Mouse (Mus musculus) G1E (cell line): ENCODE measurements around the gene Ptprq. TPM values are rescaled to one million over a fixed set of nuclear protein-coding genes. Genes with fewer than 3 reads are reported as not detected.

Experiments
- ATAC-seq: 2 replicates; pipeline ENCODE4 v1.8.0; 2016; ENCODE audit warnings: mild to moderate bottlenecking; ENCODE audit not compliant: insufficient number of reproducible peaks, poor library complexity, low FRiP score, severe bottlenecking; ENCODE audit errors: extremely low read depth
- DNase-seq: peaks from one replicate; pipeline ENCODE4 v3.0.0; 2012; ENCODE audit warnings: low spot score
- H3K27me3 ChIP-seq: 2 replicates; pipeline ENCODE4 v1.6.1; 2012; ENCODE audit warnings: mild to moderate bottlenecking, low read length, inconsistent platforms; ENCODE audit not compliant: insufficient read depth
- H3K36me3 ChIP-seq: replicated peaks from 2 replicates; pipeline ENCODE3; 2012; ENCODE audit warnings: mild to moderate bottlenecking, inconsistent platforms
- H3K4me1 ChIP-seq: 2 replicates; pipeline ENCODE4 v1.6.1; 2012; ENCODE audit warnings: low read depth, low read length, inconsistent platforms, mixed read lengths; ENCODE audit not compliant: insufficient read depth
- H3K4me3 ChIP-seq: 2 replicates; pipeline ENCODE4 v1.5.1; 2012; ENCODE audit warnings: low read depth, mild to moderate bottlenecking, inconsistent platforms, low read length, moderate library complexity, mixed read lengths
- H3K9me3 ChIP-seq: replicated peaks from 2 replicates; pipeline ENCODE4 v1.6.1; 2012; ENCODE audit warnings: inconsistent platforms
- CTCF ChIP-seq: IDR thresholded peaks from 2 replicates; pipeline ENCODE4 v1.5.1; 2012; ENCODE audit warnings: low read depth, low read length, inconsistent platforms, mixed read lengths
- GATA1 ChIP-seq: IDR thresholded peaks from 2 replicates; pipeline ENCODE4 v1.6.1; 2012; ENCODE audit warnings: borderline replicate concordance, low read length, inconsistent platforms, mixed read lengths
- GATA2 ChIP-seq: IDR thresholded peaks from 2 replicates; pipeline ENCODE4 v1.6.1; 2012; ENCODE audit warnings: low read depth, low read length, inconsistent platforms, borderline replicate concordance
- POLR2AphosphoS5 ChIP-seq: IDR thresholded peaks from 2 replicates; pipeline ENCODE4 v1.6.1; 2012; ENCODE audit warnings: low read depth, low read length, inconsistent platforms; ENCODE audit not compliant: insufficient replicate concordance
- TAL1 ChIP-seq: conservative IDR thresholded peaks from 2 replicates; pipeline ENCODE4 v1.6.1; 2012; ENCODE audit warnings: low read depth, low read length, inconsistent platforms, mixed read lengths
- polyA plus RNA-seq: library from polyadenylated mRNA; stranded (reverse); fragments of >175 nt; gene quantifications from 2 replicates; pipeline ENCODE4 v1.2.3, GENCODE M21; 2012
- total RNA-seq, 2 experiments: library from RNA; stranded (forward) in 1 of 2; stranded (reverse) in 1 of 2; fragments of 200-1000 nt in 1 of 2; fragments of >200 nt in 1 of 2; fragmentation: Nextera tagmentation in 1 of 2; gene quantifications; 2 replicates each; pipeline ENCODE4 v1.2.3; 2014 to 2017

Gene Ptprq
- total and polyA plus RNA-seq, 3 experiments = 0.05 TPM; not detected in 2

- TF ChIP-seq TAL1 (no peak), GATA1 (no peak), GATA2 (no peak), CTCF (no peak), POLR2AphosphoS5 (no peak)
- H3K4me1 ChIP-seq = no peaks in the 10 kb centered on the region
- ATAC-seq (no peak), DNase-seq (no peak)
- no peaks in the 10 kb centered on the region for H3K27me3 ChIP-seq
- H3K36me3 ChIP-seq = no peaks in the 10 kb centered on the region
- peaks cover 11% of the 10 kb centered on the region for H3K9me3 ChIP-seq
- H3K4me3 ChIP-seq = no peak overlapping the region
These were observed 217.7 kb downstream of the Ptprq start for GRCm38 (mm10) chr10:107502193-107502592.

DNA sequence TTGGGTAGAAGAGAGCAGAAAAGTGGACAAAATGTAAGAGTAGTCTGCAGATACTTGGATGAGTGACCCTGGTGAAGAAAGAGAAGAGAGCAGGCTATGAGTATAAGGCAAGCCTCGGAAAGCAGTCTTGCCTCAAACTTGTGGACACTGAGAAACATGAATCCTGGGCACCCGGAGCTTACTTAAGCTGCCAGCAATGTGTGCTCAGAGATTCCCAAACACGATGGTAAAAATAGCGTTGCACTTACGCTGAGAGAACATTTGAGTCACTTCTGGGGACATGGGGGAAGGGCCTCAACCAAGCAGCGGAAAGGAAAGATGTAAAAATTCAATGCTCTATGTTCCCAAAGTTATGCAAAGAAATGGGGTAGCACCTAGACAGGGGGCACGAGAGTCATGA, 220.2 kb downstream of the Ptprq start:
- Histone ChIP-seq H3K4me3 (no peak overlapping the region), H3K4me1 (no peaks in the 10 kb centered on the region), H3K9me3 (peaks cover 12% of the 10 kb centered on the region; the same call in 1 of the 2 replicates), H3K27me3 (no peaks in the 10 kb centered on the region), H3K36me3 (no peaks in the 10 kb centered on the region)
- DNase-seq (no peak), ATAC-seq (no peak)
- no peak for TF ChIP-seq GATA2
- TF ChIP-seq TAL1 = no peak
- no peak for TF ChIP-seq GATA1
- no peak for TF ChIP-seq CTCF
- no peak for TF ChIP-seq POLR2AphosphoS5

- TF ChIP-seq GATA1 (no peak), POLR2AphosphoS5 (no peak), GATA2 (no peak), TAL1 (no peak), CTCF (no peak)
- ATAC-seq = no peak
These were observed 223.4 kb downstream of the Ptprq start for GRCm38 (mm10) chr10:107496402-107496801.

DNA sequence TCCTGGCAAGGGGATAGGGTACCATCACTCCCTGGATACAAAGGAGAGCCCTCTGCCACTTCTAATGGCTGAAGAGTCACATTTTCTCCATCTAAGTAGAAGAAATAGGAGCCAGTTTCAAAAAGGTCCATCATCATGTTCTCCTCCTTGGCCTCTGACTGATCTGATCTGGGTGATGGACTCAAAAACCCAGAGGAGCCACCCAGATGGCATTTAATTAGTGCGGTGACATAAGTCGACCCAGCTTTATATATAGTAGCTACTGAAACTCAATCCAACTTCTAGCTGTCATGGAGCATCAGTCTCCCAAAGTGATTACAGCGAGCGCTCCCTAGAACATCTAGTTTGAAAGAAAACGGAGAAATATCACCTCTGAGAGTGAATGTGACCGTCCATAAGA, 225.3 kb downstream of the Ptprq start, which contains the start of gene Myf6:
Gene Myf6, minus strand, starts transcription at position 170 of the 400 bp plus-strand sequence.
- Histone ChIP-seq H3K27me3 (no peaks in the 10 kb centered on the region), H3K9me3 (peaks cover 22% of the 10 kb centered on the region), H3K4me1 (no peaks in the 10 kb centered on the region), H3K4me3 (no peak within 1 kb of the TSS), H3K36me3 (no peaks in the 10 kb centered on the region)
- DNase-seq = no peak
- TF ChIP-seq GATA2 = no peak
- TF ChIP-seq GATA1 = no peak
- TF ChIP-seq TAL1 = no peak
- TF ChIP-seq POLR2AphosphoS5 = no peak
- no peak for ATAC-seq

More at GRCm38 (mm10) chr10:107496402-107496801, 223.4 kb downstream of the Ptprq start:
- H3K4me3 ChIP-seq = no peak overlapping the region
- peaks cover 28% of the 10 kb centered on the region for H3K9me3 ChIP-seq
- H3K36me3 ChIP-seq = no peaks in the 10 kb centered on the region
- H3K4me1 ChIP-seq = no peaks in the 10 kb centered on the region
- no peak for DNase-seq
- no peaks in the 10 kb centered on the region for H3K27me3 ChIP-seq

DNA sequence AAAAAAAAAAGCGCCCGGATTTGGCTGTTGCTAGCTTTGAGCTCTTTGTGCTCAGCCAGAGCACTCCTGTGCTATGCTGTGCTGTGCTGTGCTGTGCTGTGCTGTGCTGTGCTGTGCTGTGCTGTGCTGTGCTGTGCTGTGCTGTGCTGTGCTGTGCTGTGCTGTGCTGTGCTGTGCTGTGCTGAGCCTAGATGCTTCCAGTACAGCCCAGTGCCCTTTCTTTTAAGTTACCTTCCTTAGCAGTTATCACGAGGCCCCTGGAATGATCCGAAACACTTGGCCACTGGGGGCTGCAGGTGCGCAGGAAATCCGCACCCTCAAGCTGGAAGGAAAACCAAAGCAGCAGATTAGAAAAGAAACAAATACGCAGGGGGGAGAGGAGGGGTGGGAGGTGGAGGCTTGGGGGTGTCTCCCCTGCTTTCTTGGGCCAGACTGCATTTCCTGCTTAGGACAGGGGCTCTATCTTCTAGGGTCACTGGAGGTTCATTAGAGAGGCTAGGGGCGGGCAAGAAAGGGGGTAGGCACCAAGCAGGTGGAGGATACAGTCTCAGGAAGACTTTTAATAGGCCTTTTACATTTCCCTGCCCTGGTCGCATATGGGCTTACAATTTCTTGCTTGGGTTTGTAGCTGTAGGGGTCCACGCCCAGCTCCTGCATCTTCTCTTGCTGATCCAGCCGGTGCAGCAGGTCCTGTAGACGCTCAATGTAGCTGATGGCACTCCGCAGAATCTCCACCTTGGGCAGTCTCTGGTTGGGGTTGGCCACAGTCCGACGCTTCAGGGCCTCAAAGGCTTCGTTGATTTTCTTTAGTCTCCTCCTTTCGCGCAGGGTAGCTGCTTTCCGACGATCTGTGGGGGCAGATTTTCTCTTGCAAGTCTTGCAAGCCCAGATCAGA, 226.0 kb downstream of the Ptprq start:
- no peaks in the 10 kb centered on the region for H3K4me1 ChIP-seq
- H3K27me3 ChIP-seq = no peaks in the 10 kb centered on the region
- ATAC-seq (no peak), DNase-seq (no peak)
- no peak for TF ChIP-seq GATA1
- no peak for TF ChIP-seq GATA2
- TF ChIP-seq CTCF = no peak
- TF ChIP-seq TAL1 = no peak
- TF ChIP-seq POLR2AphosphoS5 = no peak
- no peaks in the 10 kb centered on the region for H3K36me3 ChIP-seq
- peaks cover 21% of the 10 kb centered on the region for H3K9me3 ChIP-seq
- no peak overlapping the region for H3K4me3 ChIP-seq

DNA sequence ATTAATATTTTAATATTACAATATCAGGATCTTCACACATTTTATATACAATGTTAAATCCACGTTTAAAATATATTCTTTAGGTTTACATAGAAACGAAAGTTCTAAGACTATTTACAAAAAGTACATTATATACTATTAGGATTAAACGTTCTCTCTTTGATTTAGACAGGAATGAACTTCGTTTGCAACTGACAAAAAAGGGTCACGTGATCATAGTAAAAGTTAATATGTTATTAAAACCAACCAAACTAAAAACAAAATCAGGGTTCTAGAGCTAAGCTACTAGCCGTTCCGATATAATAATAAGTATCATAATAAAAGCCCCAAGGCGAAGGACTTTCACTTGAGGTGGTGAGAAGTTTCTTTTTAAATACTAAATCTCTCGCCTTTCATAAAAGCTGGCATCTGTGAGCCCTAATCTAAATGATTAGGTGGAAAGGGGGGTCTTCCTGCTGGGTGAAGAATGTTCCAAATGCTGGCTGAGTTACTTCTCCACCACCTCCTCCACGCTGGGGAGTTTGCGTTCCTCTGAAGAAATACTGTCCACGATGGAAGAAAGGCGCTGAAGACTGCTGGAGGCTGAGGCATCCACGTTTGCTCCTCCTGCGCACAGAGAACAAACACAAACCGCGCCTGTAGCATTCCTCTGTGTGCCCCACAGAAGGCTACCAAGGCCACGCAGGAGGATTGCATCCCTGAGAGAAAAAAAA, 226.8 kb downstream of the Ptprq start:
- TF ChIP-seq GATA1 = no peak
- TF ChIP-seq GATA2 = no peak
- TF ChIP-seq POLR2AphosphoS5 = no peak
- TF ChIP-seq TAL1 = no peak
- no peak for TF ChIP-seq CTCF
- DNase-seq (no peak), ATAC-seq (no peak)
- no peaks in the 10 kb centered on the region for H3K36me3 ChIP-seq
- H3K27me3 ChIP-seq = no peaks in the 10 kb centered on the region
- no peaks in the 10 kb centered on the region for H3K4me1 ChIP-seq
- no peak overlapping the region for H3K4me3 ChIP-seq
- H3K9me3 ChIP-seq = peaks cover 26% of the 10 kb centered on the region
